Mouse (Mus musculus) embryonic facial prominence, embryonic 13.5 days (tissue): ENCODE results near the gene Nr1d1. TPM values are rescaled to one million over a fixed set of nuclear protein-coding genes. Genes with fewer than 3 reads are reported as not detected.
A peak's percentile ranks its signal among the peaks of the same experiment; 100 is the strongest.
"Not testable (repeated sequence)": the region's sequence is repeated elsewhere in the genome, so short reads cannot be mapped to it uniquely, and the experiment has no call there.

ENCODE experiments used
- ATAC-seq: fragments of 200-750 bp; cut with Nextera tagmentation; 2 replicates; pipeline ENCODE4 v1.8.0; 2017; ENCODE audit warnings: low read depth; ENCODE audit not compliant: insufficient number of reproducible peaks, insufficient read depth, low FRiP score, low TSS enrichment
- H3K27ac ChIP-seq: fragments of 300-500 bp; sonication (generic); 2 replicates; pipeline ENCODE4 v1.5.1; 2015; ENCODE audit warnings: moderate library complexity, mild to moderate bottlenecking, inconsistent platforms
- H3K27me3 ChIP-seq: fragments of 300-500 bp; sonication (generic); 2 replicates; pipeline ENCODE4 v1.6.1; 2015; ENCODE audit warnings: mild to moderate bottlenecking, inconsistent platforms
- H3K36me3 ChIP-seq: fragments of 300-500 bp; sonication (generic); 2 replicates; pipeline ENCODE4 v1.6.1; 2015; ENCODE audit warnings: mild to moderate bottlenecking, inconsistent platforms
- H3K4me1 ChIP-seq: fragments of 300-500 bp; sonication (generic); 2 replicates; pipeline ENCODE4 v1.6.1; 2015; ENCODE audit warnings: inconsistent platforms
- H3K4me2 ChIP-seq: fragments of 300-500 bp; sonication (generic); 2 replicates; pipeline ENCODE4 v1.6.1; 2015; ENCODE audit warnings: moderate library complexity, mild to moderate bottlenecking, inconsistent platforms
- H3K4me3 ChIP-seq: fragments of 300-500 bp; sonication (generic); 2 replicates; pipeline ENCODE4 v1.5.1; 2015; ENCODE audit warnings: mild to moderate bottlenecking, inconsistent platforms
- H3K9ac ChIP-seq: fragments of 300-500 bp; sonication (generic); 2 replicates; pipeline ENCODE4 v1.6.1; 2015; ENCODE audit warnings: mild to moderate bottlenecking, inconsistent platforms
- H3K9me3 ChIP-seq: fragments of 300-500 bp; sonication (generic); 2 replicates; pipeline ENCODE4 v1.6.1; 2016; ENCODE audit warnings: inconsistent platforms
- WGBS: fragments of 180-500 bp; shearing (Covaris S2); methylation state at CpG from one replicate; pipeline ENCODE4 v1.1.7; 2015; ENCODE audit warnings: mixed read lengths; 5-methylcytosine and 5-hydroxymethylcytosine counted together
- polyA plus RNA-seq: library from polyadenylated mRNA; unstranded; fragments of >200 nt; fragmentation: Nextera tagmentation; extraction: Ambion mirVana; gene quantifications from 2 replicates; pipeline ENCODE4 v1.2.1, GENCODE M21; 2015

The Nr1d1 gene
- polyA plus RNA-seq, 1 experiment from 2014 or later, result 1.5 TPM

DNA sequence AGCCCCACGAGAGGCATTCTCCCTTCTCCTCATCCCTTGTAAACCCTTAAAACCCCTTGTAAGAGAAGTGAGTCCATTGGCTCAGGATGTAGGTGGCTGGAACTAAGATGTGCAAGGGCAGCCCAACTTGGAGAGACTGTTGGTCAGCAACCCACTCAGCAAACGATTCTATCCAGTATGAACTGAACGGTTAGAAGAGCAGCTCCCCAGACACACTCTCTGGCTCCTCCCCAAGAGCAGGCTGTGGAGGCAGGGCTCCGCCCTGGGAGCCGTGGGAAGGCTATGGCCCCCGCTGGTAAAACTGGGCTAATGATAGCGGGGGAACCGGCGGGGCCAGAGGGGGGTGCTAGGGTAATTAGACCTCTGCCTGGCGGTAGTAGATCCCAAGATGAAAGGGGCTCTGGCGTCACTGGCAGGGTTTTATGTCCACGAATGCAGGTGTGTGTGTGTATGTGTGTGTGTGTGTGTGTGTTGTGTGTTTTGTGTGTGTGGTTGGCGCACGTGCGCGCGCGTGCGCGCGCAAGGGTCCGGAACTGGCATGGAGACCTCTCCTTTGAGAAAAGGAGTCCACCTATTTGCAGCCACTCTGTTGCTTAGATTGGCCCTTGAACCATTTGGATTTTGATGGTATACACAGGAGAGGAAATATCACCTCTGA is 34.6 kb downstream of the Nr1d1 start, which contains the start of gene Thra:
TSS of gene Thra (plus strand) at position 246 of the 658 bp plus-strand sequence.
- Histone ChIP-seq H3K27ac (peak within 1 kb of the TSS; percentile 91), H3K9ac (peak within 1 kb of the TSS; percentile 96), H3K4me3 (peak within 1 kb of the TSS; percentile 95), H3K36me3 (no peaks in the 10 kb centered on the region), H3K27me3 (no peaks in the 10 kb centered on the region), H3K4me1 (peaks cover 46% of the 10 kb centered on the region), H3K4me2 (peak within 1 kb of the TSS; percentile 76), H3K9me3 (no peaks in the 10 kb centered on the region)
- 0 out of 2 replicates have a peak, but pooled peaks have one; percentile 72 for ATAC-seq
- WGBS, result under 1% methylated on average over 22 of the region's 22 CpGs

DNA sequence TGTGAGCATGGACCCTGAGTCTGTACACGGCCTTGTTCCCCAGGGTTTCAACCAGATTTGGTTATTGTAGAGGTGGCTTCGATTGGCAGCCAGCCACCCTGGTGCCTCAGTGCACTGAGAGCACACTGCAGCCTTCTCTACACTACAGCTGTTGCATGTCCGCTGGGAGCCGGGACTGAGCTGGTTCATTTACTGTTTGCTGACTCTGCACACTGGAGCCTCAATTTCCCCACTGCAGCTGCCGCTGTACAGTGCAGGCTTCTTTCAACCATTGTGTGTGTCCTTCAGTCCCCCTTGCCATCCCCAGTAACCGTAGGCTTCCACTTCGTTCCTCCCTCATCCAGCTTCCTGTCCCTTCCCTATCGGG is 35.1 kb downstream of the Nr1d1 start:
- Histone ChIP-seq H3K4me3 (peak overlapping the region; percentile 95), H3K9ac (peak overlapping the region; percentile 96; the same call in 1 of the 2 replicates), H3K4me2 (peak overlapping the region; percentile 76), H3K4me1 (peaks cover 42% of the 10 kb centered on the region), H3K27ac (peak overlapping the region; percentile 91), H3K36me3 (no peaks in the 10 kb centered on the region), H3K27me3 (no peaks in the 10 kb centered on the region), H3K9me3 (no peaks in the 10 kb centered on the region)
- WGBS, result 10% methylated on average over 8 of the region's 8 CpGs
- ATAC-seq, result no peak

DNA sequence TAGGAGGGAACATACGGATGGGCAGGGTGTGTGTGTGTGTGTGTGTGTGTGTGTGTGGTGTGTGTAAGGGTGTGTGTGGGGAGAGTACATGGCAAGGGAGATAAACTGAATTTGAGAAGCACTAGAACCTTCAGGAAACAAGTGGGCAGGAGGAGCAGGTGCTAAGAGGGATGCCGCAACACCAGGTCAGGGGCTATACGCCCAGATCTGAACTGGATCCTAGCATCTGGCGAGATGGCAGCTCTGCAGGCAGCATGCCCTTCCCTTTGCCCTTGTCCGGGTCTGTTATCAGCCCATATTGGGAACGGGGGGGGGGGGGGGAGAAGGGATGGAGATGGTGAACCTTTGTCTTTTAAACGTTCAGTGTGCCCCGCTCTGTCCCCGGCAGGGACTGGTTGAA is 36.2 kb downstream of the Nr1d1 start:
- no peak for ATAC-seq
- H3K9me3 ChIP-seq, result peaks cover 6% of the 10 kb centered on the region
- H3K4me2 ChIP-seq, result no peak overlapping the region
- H3K36me3 ChIP-seq, result no peaks in the 10 kb centered on the region
- no peak overlapping the region for H3K4me3 ChIP-seq
- 74% methylated on average over 9 of the region's 9 CpGs for WGBS
- H3K27me3 ChIP-seq, result no peaks in the 10 kb centered on the region
- H3K9ac ChIP-seq, result no peak overlapping the region
- H3K27ac ChIP-seq, result no peak overlapping the region
- peaks cover 31% of the 10 kb centered on the region for H3K4me1 ChIP-seq

DNA sequence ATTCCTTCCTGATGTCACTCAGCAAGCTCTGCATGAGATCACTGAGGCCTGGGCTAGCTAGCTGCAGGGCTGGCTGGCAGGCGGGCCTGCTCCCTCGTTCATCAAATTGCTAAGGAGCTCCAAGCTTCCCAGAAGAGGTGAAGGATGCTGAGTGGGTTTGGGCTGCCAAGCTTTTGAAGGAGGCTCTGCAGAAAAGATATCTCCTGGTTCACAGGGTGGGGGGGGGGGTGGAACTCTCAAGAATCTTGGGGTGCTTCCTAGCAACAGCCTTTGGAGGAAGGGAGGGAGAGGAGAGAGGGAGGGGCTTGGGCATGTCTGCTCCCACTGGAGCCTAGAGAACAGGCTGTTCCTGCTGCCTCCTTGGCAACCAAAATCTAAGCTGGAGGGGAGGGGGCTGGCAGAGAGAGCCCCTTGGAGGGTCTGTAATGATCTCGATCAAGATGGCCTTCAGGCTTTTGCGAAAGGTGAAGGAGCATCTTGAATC is 36.7 kb downstream of the Nr1d1 start:
- WGBS, result 43% methylated on average over 4 of the region's 4 CpGs
- no peak overlapping the region for H3K27ac ChIP-seq
- H3K9ac ChIP-seq, result no peak overlapping the region

DNA sequence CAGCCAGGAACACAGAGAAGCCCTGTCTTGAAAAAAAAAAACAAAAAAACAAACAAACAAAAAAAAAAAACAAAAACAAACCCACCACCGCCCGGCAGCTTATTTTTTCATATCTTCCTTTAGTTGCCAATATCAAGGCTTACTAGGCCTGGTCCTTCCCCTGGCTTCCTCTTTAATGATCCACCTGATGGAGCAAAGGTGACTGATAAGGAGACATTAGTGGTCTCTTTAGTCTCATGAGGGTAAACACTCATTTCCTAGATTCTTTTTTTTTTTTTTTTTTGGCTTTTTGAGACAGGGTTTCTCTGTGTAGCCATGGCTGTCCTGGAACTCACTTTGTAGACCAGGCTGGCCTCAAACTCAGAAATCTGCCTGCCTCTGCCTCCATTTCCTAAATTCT is 37.9 kb downstream of the Nr1d1 start:
- H3K27me3 ChIP-seq, H3K4me2 ChIP-seq, H3K36me3 ChIP-seq, H3K4me3 ChIP-seq, H3K9me3 ChIP-seq, H3K27ac ChIP-seq, H3K9ac ChIP-seq, ATAC-seq: not testable (repeated sequence)
- peaks cover 16% of the 10 kb centered on the region for H3K4me1 ChIP-seq
- WGBS, result 95% methylated on average over 2 of the region's 2 CpGs

More for the DNA sequence above, 36.7 kb downstream of the Nr1d1 start:
- no peak overlapping the region for H3K4me2 ChIP-seq
- peaks cover 6% of the 10 kb centered on the region for H3K9me3 ChIP-seq
- peaks cover 26% of the 10 kb centered on the region for H3K4me1 ChIP-seq
- no peak for ATAC-seq
- no peak overlapping the region for H3K4me3 ChIP-seq
- no peaks in the 10 kb centered on the region for H3K36me3 ChIP-seq
- no peaks in the 10 kb centered on the region for H3K27me3 ChIP-seq

DNA sequence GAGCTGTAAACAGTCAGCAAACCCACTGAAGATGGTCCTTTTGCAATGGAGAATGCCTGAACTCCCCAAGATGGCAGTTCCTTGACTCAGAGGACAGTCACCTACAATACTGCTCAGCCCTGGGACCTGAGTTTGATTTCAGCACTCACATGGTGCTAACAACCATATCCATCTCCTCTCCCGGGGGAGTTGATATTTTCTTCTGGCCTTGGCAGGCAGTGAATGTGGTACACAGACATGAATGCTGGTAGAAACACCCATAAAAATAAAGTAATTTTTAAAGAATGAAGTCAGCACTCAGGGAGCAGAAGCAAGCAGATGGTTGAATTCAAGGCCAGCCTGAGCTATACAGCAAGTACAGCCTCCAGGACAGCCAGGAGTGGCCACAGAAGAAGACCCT is 39.0 kb downstream of the Nr1d1 start:
- ATAC-seq, result no peak
- H3K4me3 ChIP-seq, result no peak overlapping the region
- H3K9ac ChIP-seq, result no peak overlapping the region
- H3K9me3 ChIP-seq, result peaks cover 6% of the 10 kb centered on the region
- H3K36me3 ChIP-seq, result no peaks in the 10 kb centered on the region
- 78% methylated on average over 1 of the region's 1 CpGs for whole genome bisulfite sequencing
- H3K27ac ChIP-seq, result no peak overlapping the region
- H3K27me3 ChIP-seq, result no peaks in the 10 kb centered on the region
- H3K4me2 ChIP-seq, result no peak overlapping the region
- H3K4me1 ChIP-seq, result peaks cover 23% of the 10 kb centered on the region

DNA sequence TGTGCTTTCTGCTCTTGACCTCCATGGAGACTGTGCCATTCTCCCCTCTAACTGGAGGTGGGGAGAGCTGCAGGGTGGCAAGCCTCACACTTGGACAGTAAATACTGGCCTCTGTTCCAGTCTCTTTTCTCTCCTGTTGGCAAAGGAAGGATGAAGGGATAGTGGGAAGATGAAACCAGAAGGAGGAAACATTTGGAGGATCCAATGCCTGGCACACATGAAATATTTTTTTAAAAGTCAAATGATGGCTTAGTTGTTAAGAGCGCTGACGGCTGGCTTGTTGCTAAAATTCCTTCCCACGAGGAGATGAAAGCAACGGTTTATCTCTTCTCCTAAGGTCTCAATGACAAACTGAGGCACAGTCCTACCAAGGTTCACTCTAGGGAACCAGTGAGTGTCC is 40.0 kb downstream of the Nr1d1 start:
- no peak overlapping the region for H3K27ac ChIP-seq
- no peak overlapping the region for H3K4me2 ChIP-seq
- H3K4me1 ChIP-seq, result peaks cover 22% of the 10 kb centered on the region
- 94% methylated on average over 4 of the region's 4 CpGs for WGBS
- H3K27me3 ChIP-seq, result no peaks in the 10 kb centered on the region
- ATAC-seq, result no peak
- H3K9me3 ChIP-seq, result peaks cover 6% of the 10 kb centered on the region
- H3K4me3 ChIP-seq, result no peak overlapping the region
- H3K9ac ChIP-seq, result no peak overlapping the region
- H3K36me3 ChIP-seq, result no peaks in the 10 kb centered on the region

DNA sequence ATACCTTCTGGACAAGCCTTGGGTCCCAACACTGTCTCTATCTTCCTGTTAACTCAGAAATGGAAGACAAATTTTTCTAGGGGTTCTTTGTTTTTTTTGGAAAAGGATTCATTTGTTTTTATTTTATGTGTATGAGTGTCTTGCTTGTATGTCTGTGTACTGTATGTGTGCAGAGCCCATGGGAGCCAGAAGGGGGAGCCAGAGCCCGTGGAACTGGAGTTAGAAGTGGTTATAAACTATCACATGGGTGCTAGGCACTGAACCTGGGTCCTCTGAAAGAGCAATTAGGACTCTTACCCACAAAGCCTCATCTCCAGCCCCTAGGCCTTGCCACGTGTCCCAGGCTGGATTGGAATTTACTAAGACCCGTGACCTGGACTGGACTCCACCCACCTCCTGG is 41.1 kb downstream of the Nr1d1 start:
- Histone ChIP-seq H3K4me3 (no peak overlapping the region), H3K36me3 (no peaks in the 10 kb centered on the region), H3K4me2 (no peak overlapping the region), H3K4me1 (peaks cover 23% of the 10 kb centered on the region), H3K9ac (no peak overlapping the region), H3K9me3 (peaks cover 6% of the 10 kb centered on the region), H3K27ac (no peak overlapping the region), H3K27me3 (no peaks in the 10 kb centered on the region)
- ATAC-seq, result no peak
- 75% methylated on average over 3 of the region's 3 CpGs for WGBS

DNA sequence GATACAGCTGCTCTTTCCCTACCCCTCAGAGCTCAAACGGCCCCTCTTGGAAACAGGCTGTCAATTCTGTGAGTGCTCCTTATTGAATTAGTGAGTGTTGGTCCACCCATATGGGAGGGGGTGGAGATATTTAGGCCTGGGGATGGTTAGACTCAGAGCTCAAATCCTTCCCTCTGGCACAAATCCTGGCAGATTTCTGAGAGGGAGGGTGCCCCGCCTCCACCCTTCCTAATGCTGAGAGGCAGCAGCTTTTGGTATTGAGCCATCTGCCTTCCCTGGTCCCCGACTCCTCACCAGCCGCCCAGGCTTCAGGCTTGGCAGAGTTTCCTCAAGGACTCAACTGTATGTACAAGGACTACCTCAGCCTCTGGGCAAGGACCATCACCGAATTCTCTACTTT is 44.0 kb downstream of the Nr1d1 start:
- Histone ChIP-seq H3K27ac (peak overlapping the region; percentile 82), H3K4me2 (peak overlapping the region; percentile 22), H3K27me3 (no peaks in the 10 kb centered on the region), H3K36me3 (peaks cover 15% of the 10 kb centered on the region), H3K9ac (peak overlapping the region; percentile 36; the same call in 1 of the 2 replicates), H3K9me3 (peaks cover 6% of the 10 kb centered on the region), H3K4me1 (peaks cover 32% of the 10 kb centered on the region), H3K4me3 (no peak overlapping the region)
- ATAC-seq, result peak; percentile 34; the same call in 1 of the 2 replicates
- 40% methylated on average over 5 of the region's 5 CpGs for WGBS

DNA sequence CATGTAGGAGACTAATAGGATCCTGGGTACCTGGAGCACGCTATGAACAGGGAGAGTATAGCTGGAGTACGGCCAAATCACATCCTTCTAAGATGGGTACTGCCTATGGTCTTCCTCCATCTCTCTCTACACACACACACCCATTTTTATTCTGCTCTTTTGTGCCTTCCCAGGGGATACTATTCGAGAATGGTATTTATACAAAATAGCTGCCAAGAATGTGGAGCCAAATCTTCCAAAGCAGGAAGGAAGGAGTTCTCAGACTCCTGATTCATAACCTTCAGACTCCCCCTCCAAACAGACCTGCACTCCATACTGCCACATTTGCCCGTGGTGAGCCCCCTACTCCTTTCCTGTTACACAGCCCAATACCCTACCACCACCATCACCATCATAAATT is 44.4 kb downstream of the Nr1d1 start:
- Histone ChIP-seq H3K9me3 (peaks cover 6% of the 10 kb centered on the region), H3K4me1 (peaks cover 32% of the 10 kb centered on the region), H3K9ac (no peak overlapping the region; the same call in 1 of the 2 replicates), H3K4me3 (no peak overlapping the region), H3K27ac (peak overlapping the region; percentile 82), H3K4me2 (peak overlapping the region; percentile 22), H3K36me3 (peaks cover 19% of the 10 kb centered on the region), H3K27me3 (no peaks in the 10 kb centered on the region)
- 57% methylated on average over 4 of the region's 4 CpGs for WGBS
- no peak for ATAC-seq

DNA sequence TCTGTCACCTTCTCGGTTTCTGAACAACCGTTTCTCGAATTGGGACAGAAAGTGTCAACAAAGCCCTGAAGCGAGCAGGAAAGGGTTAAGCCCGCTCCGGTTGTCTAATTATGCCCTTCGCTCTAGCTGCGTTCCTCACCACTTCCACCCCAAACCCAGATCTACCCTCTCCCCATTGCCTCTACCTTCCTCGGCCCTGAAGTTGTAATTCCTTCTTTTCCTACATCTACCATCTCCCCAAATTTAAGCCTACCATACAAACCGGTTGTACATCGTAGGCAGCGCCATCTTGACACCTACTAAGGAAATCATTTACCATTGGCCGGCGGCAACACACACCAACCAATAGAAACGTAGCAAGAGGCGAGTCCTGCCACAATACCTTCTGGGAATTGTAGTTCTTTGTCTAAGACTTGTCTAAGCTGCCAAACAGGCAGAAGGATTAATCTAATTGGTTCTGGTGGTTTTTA is 46.0 kb downstream of the Nr1d1 start, which contains the start of gene Med24:
TSS of gene Med24 (minus strand) at position 317 of the 470 bp plus-strand sequence.
- peak within 1 kb of the TSS; percentile 82 for H3K27ac ChIP-seq
- H3K27me3 ChIP-seq, result no peaks in the 10 kb centered on the region
- peak; percentile 86 for ATAC-seq
- H3K4me1 ChIP-seq, result peaks cover 32% of the 10 kb centered on the region
- peaks cover 2% of the 10 kb centered on the region; the same call in 1 of the 2 replicates for H3K9me3 ChIP-seq
- H3K4me3 ChIP-seq, result peak within 1 kb of the TSS; percentile 73
- H3K4me2 ChIP-seq, result peak within 1 kb of the TSS; percentile 83
- peaks cover 35% of the 10 kb centered on the region for H3K36me3 ChIP-seq
- H3K9ac ChIP-seq, result peak within 1 kb of the TSS; percentile 79
- WGBS, result under 1% methylated on average over 16 of the region's 16 CpGs

DNA sequence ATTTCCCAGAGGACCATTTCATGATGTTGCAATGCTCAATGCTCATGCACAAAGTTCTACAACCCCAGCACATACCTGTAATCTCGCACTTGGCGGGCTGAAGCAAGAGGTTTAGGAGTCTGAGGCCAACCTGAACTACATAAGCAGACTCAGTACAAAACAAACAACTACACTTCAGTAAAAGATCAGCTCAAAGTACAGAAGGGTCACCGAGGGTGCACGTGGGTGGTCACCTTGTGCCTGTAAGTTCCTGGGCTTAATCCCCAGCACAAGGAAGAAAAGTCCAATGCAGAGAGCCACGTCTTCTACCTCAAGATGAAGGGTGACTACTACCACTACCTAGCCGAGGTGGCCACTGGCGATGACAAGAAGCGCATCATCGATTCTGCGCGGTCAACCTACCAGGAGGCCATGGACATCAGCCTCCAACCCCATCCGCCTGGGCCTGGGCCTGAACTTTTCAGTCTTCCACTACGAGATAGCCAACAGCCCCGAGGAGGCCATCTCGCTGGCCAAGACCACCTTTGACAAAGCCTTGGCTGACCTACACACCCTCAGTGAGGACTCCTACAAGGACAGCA is 49.1 kb downstream of the Nr1d1 start:
- H3K36me3 ChIP-seq, result peaks cover 47% of the 10 kb centered on the region
- H3K4me2 ChIP-seq, result no peak overlapping the region
- no peak overlapping the region for H3K27ac ChIP-seq
- WGBS, result 94% methylated on average over 15 of the region's 15 CpGs
- H3K4me1 ChIP-seq, result peaks cover 23% of the 10 kb centered on the region
- no peak overlapping the region for H3K9ac ChIP-seq
- H3K4me3 ChIP-seq, result no peak overlapping the region
- no peaks in the 10 kb centered on the region for H3K27me3 ChIP-seq
- no peaks in the 10 kb centered on the region for H3K9me3 ChIP-seq
- ATAC-seq, result no peak
